Mouse (Mus musculus) spleen, adult 12 weeks (tissue): ENCODE results near the gene Rora.

Experiments
- DNase-seq: peaks from one replicate; pipeline ENCODE4 v3.0.0; 2022; ENCODE audit warnings: low spot score

The Rora gene

GRCm38 (mm10) chr9:68760329-68760728 lies 106.7 kb downstream of the Rora start:
- no peak for DNase-seq

- no peak for DNase-seq
Measured at GRCm38 (mm10) chr9:68760876-68761275, 107.3 kb downstream of the Rora start.

- DNase-seq = no peak
Measured at GRCm38 (mm10) chr9:68761672-68762071, 108.1 kb downstream of the Rora start.

- DNase-seq = no peak
Measured at GRCm38 (mm10) chr9:68765595-68765994, 112.0 kb downstream of the Rora start.

GRCm38 (mm10) chr9:68769638-68770037 lies 116.1 kb downstream of the Rora start:
- DNase-seq = no peak

- DNase-seq = no peak
Measured at GRCm38 (mm10) chr9:68771383-68771782, 117.8 kb downstream of the Rora start.

- DNase-seq = no peak
Measured at GRCm38 (mm10) chr9:68773770-68774169, 120.2 kb downstream of the Rora start.

GRCm38 (mm10) chr9:68782011-68782410 lies 128.4 kb downstream of the Rora start:
- DNase-seq = no peak

GRCm38 (mm10) chr9:68782604-68783003 lies 129.0 kb downstream of the Rora start:
- no peak for DNase-seq

GRCm38 (mm10) chr9:68783246-68783645 lies 129.7 kb downstream of the Rora start:
- no peak for DNase-seq

- no peak for DNase-seq
Measured at GRCm38 (mm10) chr9:68786614-68787293, 133.2 kb downstream of the Rora start.

GRCm38 (mm10) chr9:68787665-68788064 lies 134.1 kb downstream of the Rora start:
- no peak for DNase-seq

GRCm38 (mm10) chr9:68790922-68791321 lies 137.3 kb downstream of the Rora start:
- DNase-seq = no peak

GRCm38 (mm10) chr9:68791982-68792540 lies 138.5 kb downstream of the Rora start:
- no peak for DNase-seq

GRCm38 (mm10) chr9:68795314-68795713 lies 141.7 kb downstream of the Rora start:
- DNase-seq = no peak

GRCm38 (mm10) chr9:68798221-68798620 lies 144.6 kb downstream of the Rora start:
- DNase-seq = no peak

GRCm38 (mm10) chr9:68799065-68799464 lies 145.5 kb downstream of the Rora start:
- DNase-seq = no peak

- no peak for DNase-seq
Measured at GRCm38 (mm10) chr9:68804229-68804628, 150.6 kb downstream of the Rora start.

GRCm38 (mm10) chr9:68805776-68806175 lies 152.2 kb downstream of the Rora start:
- DNase-seq = no peak

- DNase-seq = no peak
Measured at GRCm38 (mm10) chr9:68807735-68808134, 154.1 kb downstream of the Rora start.

GRCm38 (mm10) chr9:68809536-68809935 lies 155.9 kb downstream of the Rora start:
- DNase-seq = no peak

GRCm38 (mm10) chr9:68814723-68815122 lies 161.1 kb downstream of the Rora start:
- no peak for DNase-seq

- DNase-seq = no peak
Measured at GRCm38 (mm10) chr9:68815877-68816276, 162.3 kb downstream of the Rora start.

- no peak for DNase-seq
Measured at GRCm38 (mm10) chr9:68820036-68820435, 166.4 kb downstream of the Rora start.
